Mouse (Mus musculus): Measurements from ENCODE around the gene Dmrta1.
"Not testable (repeated sequence)": the region's sequence is repeated elsewhere in the genome, so short reads cannot be mapped to it uniquely, and the experiment has no call there.

The Dmrta1 gene

DNA sequence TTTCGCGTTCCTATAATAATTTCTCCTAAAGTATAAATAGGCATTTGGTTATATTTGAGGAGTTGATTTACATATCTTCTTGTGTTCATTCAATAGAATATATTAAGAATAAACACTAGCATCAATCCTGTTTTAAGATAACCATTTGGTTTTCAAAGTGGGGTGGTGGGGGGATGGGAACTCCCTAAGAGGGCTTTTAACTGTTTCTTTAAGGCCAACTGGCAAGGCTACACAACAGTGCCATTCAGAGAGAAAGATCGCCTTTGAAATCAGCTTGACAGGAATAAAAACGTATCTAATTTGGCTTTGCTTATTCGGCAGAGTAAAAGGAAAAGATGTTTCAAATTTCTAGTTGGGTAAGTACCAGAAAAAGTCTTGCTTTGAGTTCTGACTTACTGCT is at the start of gene Dmrta1:
Gene Dmrta1, plus strand, starts transcription at position 242 of the 400 bp plus-strand sequence.
- no peak for DNase-seq (ENCODE audit: low spot score in 2 of 2)

DNA sequence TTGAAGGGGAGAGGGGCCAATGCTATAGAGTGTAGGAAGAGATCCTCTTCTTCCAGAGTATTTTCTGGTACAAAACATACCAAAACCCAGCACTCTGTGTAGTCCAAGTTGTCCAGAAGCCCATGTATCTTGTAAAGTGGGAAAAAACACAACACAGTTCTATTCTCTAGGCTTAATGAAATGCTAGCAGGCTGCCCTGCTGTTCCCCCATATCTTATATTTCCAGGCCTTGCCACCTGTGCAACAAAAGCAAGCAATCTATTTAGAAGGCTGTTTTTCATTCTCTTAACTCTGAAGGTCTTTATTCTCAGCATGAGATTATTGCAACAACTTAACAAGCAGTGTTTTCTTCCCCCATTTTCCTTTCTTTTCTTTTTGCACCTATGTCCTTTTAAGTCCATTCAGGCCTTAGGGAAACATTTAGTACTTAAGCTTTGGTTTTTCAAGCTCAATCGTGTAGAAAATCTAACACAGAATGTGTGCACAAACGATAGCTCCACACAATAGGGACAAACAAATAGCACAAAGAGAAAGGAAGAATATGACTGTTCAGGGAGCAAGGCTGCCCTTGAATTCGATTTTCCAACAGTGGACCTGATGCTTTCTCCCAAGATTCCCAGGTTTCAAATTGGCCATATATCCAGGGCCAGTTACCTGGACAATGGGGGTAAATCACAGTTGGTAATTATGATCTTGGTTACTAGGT is 48.7 kb upstream of the Dmrta1 start:
- no peak for DNase-seq (ENCODE audit: low spot score in 2 of 2)

DNA sequence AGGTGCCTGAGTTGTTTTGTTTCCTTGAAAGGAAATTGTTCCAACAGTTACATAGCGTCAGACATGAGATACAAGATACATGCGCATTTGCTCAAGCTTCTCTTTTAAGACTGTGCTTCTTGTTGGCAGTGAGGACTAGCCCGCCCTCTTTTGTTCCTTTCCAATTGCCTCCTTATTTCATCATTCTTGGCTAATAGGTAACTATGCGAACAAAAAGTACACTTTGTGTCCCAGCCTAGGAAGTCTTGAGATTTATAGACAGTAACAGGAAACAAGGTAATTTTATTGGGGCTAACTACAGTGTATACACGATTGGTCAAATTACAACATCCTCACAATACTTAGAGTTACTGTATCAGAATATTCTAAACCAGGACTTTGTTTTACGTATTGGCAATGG is 47.7 kb upstream of the Dmrta1 start:
- DNase-seq (ENCODE audit: low spot score in 2 of 2): no peak

DNA sequence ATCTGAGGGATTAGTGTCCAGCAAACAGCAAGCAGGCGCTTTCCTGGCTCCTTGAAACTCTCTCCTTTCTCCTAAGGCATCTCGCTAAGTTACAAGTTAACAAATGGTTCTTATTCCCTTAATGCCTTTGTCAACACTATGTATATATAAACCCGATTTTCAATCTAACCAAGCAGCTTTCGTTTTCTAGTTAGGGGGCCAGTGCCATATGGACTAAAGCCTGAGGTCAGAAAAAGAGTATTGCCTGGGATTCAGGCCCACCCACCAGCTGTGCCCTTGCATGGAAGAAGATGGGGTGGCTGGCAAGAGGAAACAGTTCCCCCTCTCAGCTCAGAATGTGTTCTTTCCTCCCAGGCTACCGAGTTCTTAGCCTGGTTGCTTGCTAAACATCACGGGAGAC is 40.6 kb upstream of the Dmrta1 start:
- DNase-seq (ENCODE audit: low spot score in 2 of 2): no peak

DNA sequence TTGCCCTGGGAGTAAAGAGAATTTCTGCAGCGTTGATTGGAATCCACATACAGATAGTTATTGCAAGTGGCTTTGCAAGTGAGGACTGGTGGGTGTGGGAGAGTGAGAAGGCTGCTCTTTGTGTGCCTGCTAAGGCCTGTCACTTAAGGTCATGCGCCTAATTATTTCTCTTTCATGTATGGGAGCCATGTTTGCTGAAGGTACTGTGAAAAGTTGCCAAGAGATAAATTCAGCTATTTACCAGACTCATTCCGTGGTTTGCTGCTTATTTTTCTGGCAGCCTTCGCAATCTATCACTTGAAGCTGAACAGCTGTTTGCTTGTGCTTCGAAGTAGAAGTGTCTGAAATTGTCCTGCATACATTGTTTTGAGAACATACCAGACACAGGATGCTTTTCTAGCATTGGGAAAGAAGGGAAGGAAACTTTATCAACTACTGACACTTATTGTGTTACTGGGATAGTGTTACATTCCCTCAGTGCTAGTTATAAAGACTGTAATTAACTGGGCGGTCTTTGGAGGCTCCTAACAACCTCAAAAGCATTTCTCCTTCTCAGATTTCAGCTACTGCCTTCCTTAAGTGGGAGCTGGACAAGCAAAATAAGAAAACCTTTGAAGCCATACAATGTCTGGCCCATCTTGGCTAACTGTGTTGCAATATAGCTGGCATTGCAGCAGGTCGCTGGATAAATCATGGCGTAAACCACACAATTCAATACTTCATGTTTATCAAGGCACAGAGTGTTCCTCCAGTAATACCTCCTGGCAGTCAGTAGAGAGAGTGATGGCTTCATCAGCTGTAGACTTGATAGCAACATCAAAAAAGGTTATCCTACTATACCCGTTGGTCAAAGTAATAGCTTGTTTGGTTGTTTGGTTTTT is 34.8 kb upstream of the Dmrta1 start:
- no peak for DNase-seq (ENCODE audit: low spot score in 2 of 2)

DNA sequence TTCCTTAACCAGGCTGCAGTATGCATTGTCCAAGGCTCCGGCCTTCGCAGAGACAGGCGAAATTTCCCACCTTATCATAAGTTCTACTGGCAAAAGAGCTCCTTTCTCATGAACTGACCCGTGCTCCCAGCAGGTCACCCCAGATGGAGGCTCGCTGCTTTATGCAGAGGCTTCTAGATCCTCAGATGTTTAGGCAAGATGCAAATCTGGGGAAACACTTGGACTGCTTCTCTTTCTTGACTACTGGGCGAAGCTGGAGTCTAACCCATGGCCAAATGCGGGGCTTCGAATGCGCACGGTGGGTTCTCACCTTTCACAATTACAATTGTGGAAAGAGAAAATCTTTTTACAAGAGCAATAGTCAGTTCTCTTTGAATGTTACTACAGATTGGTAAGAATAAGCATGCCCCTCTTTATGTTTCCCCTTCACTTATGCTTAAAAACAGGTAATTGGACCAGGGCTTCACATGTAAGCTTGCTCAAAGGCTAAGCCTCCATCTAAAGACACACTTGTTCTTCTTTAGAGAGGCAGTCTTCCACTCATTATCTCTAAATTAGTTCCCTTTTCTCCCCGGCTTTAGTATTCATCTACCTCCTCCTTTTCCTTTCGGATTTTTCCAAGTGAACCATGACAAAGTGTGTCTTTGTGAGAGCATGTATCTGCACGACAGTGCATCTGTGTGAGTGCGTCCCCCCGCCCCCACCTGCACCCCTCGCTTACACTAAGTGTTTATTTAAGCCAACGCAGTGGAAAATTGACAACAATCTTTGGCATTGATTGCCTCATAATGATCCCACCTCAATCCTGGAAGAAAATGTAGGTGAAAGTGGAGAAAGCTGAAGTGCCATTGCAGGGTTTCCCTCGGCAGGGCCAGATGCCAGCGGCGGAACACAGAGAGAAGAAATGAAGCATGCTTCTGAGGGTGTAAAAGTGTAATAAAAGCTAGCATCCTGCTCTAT is 28.6 kb upstream of the Dmrta1 start:
- DNase-seq (ENCODE audit: low spot score in 2 of 2): no peak

DNA sequence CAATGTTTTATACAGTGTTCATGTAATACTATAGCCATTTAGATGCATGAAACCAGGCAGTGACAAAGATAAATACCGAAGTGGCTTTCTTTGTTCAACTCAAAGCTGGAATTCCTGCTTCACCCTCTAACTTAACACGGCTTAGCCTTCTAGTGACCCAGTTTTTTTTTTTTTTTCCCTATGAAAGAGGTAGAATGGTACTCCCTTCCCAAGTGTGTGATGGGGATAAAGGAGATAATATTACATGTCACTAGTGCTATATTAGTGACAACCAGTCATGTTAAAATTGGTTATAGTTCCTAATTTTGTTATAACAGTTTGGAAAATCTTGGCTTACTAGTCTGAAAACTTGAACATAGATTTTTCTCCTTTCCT is 27.9 kb upstream of the Dmrta1 start:
- DNase-seq (ENCODE audit: low spot score in 2 of 2): no peak

DNA sequence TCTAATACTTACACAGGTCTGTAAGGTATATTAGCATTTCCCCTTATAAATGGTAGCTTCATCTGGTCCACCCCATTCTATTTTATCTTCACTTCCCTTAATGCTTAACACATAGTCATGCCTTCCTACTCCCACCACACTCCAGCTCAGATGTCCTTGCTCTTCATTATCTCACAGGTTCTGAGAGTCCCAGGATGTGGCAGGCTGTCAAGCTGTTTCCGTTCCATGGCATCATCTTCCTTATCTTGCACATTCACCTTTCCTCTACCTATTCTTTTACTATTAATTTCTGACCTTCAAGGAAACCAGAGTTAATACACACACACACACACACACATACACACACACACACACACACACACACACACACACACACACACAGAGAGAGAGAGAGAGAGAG is 27.5 kb upstream of the Dmrta1 start:
- no peak for DNase-seq (ENCODE audit: low spot score in 2 of 2)

DNA sequence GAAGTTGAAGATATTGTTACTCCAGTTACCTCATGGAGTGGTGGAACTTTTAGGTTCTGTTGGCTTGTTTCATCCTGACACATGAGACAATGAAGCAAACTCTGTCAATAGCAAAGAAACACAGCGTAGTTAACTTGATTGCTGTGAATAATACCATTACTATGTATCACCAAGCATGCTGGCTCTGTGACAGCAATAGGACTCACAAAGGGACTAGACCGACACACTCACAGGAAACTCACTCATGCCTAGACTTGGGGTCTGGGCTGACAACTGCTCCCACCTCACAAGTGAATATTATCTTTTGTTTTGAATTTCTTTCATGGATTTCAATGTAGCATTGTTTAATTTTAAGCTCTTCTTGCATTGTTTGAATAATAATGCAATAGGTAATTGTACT is 15.8 kb upstream of the Dmrta1 start:
- DNase-seq (ENCODE audit: low spot score in 2 of 2): no peak

DNA sequence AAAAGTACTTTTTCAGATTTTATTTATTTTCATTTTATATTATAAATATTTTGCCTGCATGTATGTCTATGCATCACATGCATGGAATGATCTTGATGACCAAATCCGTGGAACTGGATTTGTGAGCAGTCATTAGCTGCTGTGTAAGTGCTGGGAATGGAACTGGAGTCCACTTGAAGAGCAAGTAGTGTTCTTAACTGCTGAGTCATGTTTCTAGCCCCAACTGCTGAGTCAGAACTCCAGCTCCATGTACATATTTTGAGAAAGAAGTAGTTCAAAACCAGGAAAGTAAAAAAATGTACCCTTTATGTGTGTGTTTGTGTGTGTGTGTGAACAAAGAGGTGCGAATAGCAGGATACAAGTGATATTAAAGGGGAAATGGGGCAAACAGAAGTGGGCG is 4.5 kb upstream of the Dmrta1 start:
- no peak for DNase-seq (ENCODE audit: low spot score in 2 of 2)

DNA sequence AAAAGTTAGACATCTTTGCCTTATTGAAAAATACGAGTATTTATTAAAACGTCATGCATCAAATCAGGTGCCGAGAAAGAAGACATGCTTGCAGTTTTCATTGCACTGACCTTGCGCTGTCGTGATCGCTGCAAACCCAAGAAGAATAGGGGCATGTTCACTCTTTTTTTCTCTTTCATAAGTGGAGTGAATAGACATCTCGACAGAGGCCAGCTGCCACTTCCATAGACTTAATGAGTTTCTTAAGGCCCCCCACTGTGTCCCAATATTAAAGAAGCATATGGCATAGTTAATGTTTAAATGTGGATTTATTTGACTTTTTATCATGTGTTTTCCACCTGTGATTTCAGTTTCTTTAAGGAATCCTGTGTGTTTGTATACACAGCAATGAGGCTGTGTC is 1.3 kb upstream of the Dmrta1 start:
- DNase-seq (ENCODE audit: low spot score in 2 of 2): no peak

DNA sequence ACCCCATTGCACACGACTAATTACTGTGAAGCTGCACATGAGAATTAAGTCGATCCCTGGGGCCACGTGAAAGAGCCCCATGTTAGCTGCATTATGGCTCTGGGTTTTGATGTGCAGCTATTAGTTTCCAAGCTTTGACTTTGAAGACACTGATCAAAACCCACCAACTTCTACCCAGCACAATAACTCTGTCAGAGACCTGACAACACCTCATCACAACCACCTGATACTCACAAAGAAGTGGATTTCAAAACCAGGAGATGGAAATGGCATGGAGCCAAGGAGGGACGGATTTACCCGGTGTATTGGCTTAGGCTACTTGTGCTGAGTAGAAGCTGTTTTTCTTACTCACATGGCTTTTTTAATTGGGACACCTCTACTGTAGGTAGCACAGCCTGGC is 523 bp upstream of the Dmrta1 start:
- DNase-seq (ENCODE audit: low spot score in 2 of 2): no peak

DNA sequence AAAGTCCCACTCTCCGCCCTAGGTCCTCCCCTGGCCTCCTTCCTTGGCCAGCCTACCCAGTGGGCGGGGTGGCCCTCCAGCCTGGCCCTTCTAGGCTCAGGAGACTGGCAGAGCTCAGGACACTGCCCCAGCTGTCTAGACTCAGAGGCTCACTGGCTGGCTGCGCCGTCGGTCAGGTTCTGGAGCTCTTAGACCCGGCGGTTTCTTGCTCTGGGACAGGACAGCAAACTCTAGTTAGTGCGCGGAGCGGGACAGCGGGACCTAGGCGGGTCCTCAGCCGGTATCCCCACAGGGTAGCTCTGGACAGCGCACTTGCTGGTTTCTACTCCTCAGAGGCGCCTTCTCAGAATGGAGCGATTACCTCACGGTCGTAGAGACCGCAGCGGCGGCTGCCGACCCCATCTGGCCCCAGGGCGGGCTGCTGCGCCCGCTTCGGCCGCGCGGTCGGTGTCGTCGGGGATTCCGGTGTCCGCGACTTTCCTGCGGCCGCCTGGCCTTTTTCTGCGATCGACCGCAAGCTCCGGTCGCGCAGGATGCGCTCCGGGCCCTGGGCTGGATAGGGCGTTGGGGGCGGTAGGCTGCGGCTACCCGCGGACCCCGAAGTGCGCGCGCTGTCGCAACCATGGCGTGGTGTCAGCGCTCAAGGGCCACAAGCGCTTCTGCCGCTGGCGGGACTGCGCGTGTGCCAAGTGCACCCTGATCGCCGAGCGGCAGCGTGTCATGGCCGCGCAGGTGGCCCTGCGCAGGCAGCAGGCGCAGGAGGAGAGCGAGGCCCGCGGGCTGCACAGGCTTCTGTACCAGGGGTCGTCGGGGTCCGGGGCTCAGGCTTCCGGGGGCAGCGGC is 8.9 kb downstream of the Dmrta1 start:
- DNase-seq (ENCODE audit: low spot score in 2 of 2): peak; percentile 2 to 23

DNA sequence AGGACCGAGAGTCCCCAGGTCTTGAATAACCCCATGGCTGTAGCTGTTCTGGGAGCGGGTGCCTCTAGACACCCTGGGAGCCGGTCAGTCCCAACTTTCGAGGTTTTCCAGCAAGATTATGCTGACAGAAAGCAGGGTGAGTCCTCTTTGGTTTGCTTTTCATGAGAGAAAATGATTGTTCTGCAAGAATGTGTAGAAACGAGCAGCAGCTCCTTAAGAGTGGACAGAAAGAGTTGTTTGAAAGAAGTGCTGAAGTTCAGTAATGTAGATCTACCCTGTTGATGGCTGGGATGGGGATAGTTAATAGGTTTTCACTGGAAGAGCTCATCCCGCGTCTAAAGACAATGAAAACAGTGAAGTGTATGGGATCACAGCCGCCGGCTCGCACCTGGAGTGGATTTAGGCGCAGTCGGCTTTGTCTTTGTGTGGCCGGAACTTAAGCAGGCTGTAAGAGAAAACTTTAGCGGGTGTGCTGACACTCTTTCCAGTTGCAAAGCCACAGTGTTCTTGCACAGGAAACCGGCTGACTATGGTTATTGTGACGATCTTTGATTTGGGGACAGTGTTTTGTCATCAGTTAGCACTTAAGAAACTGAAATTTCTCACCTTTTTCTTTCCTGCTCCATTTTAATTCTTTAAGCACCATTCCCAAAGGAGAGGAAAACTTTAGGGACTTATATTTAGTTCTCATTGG is 9.7 kb downstream of the Dmrta1 start:
- no peak for DNase-seq (ENCODE audit: low spot score in 2 of 2)

DNA sequence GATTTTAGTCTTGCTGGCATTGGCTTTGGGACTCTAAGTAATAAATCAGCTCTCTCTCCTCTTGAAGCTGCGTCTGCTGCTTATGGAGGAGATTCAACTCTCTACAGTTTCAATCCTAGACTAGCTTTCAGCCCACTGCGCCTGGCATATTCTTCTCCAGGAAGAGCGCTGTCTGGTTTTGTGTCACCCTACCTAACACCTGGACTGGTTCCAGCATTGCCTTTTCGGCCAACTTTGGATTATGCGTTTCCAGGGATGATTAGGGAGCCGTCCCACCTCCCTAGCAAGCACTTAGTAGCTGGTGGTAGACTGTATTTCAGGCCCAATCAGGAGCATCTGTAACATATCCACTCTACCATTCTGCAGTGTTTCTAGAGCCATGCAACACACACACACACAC is 12.7 kb downstream of the Dmrta1 start:
- DNase-seq (ENCODE audit: low spot score in 2 of 2): no peak

DNA sequence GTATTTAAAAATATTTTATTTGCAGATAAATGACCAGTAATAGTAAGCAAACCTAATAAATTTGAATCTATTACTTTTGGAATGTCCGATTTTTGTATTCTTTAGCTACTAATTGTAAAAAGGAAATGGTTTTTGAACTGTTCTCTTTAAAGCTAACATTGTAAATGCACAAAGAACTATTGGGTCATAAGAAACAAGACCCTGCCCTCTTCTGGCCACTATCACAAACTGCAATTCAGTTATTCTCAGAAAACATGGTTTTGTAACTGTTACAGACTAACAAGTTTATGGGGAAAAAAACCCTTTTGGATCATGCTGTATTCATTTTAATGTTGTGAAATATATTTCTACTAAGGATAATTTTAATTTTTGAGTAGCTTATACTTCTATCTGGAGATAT is 13.5 kb downstream of the Dmrta1 start:
- no peak for DNase-seq (ENCODE audit: low spot score in 2 of 2)

DNA sequence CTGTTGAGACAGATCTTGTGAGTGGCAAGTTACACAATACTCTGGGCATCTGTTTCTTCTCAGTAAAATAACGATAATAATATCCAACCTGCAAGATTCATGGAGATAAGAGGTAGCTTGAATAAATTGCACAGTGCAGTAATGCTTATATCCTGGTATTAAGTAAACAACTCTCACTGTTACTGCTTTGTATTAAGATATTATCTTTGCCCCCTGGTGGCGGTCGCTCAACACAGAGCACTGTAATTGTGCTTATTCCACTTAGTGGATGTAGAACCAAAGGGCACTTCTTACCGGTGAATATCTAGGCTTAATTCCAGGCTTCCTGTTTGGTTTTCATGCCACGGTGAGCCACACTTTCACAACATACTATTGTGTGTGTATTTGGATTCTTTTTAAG is 16.4 kb downstream of the Dmrta1 start:
- DNase-seq (ENCODE audit: low spot score in 2 of 2): no peak

DNA sequence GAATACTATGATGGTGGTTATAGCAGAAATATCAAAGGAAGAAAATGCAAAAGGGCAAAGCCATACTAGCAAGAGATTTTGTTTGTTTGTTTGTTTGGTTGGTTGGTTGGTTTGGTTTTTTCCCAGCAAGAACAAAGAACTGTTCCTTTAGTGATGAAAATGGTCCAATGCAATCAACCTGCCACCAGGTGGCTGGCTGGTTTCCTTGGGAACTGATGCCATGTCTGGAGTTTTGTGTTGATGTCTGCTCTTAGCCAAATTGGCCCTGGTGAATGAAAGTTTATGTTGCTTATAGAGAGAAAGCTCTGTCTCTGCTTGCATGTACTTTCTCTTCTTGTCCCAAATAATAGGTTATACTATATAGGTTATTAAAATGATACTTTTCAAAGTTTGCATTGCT is 18.7 kb downstream of the Dmrta1 start:
- no peak for DNase-seq (ENCODE audit: low spot score in 2 of 2)

DNA sequence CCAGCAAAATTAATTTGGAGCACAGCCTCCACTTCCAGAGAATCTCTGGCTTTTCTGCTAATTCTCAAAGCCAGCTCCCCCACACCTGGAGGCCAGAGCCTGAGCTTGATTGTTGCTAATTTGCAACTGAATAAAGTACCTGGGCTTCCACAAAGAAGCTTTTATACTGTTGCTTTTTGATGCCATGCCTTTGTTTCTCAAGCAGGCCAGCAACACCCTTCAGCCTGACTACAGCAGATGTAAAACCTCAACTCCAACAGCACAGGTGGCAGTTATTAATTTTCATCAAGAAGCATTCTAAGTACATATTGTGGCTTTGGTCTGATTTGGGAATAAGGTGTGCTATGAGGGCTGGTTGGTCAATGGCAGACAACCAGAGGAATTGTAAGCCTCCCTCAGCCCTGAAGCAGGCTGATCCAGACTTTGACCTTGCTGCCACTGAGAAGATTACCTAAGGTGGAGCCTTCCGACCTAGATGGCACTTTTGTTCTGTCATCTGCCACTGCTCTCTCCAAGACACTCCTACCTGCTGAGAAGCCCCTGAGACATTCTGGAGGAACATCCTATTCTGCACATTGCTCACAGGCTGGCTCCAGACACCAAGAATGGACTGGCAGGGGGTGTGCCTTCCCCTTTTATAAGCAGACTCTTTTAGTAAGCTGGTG is 44.4 kb downstream of the Dmrta1 start:
- DNase-seq (ENCODE audit: low spot score in 2 of 2): not testable (repeated sequence)
